Mouse (Mus musculus) ES-E14 (cell line): ENCODE measurements around the gene Mospd2.

ENCODE experiments used
- CHD2 ChIP-seq: IDR thresholded peaks from 2 replicates; pipeline ENCODE4 v1.6.1; 2014; ENCODE audit warnings: mild to moderate bottlenecking, low read depth, low read length, inconsistent platforms
- HCFC1 ChIP-seq: IDR thresholded peaks from 2 replicates; pipeline ENCODE4 v1.6.1; 2012; ENCODE audit warnings: low read length, inconsistent platforms, borderline replicate concordance; ENCODE audit not compliant: insufficient read depth
- MAFK ChIP-seq: IDR thresholded peaks from 2 replicates; pipeline ENCODE4 v1.6.1; 2014; ENCODE audit warnings: mild to moderate bottlenecking, low read depth, low read length, inconsistent platforms; ENCODE audit not compliant: insufficient read depth
- ZC3H11A ChIP-seq: IDR thresholded peaks from 2 replicates; pipeline ENCODE4 v1.6.1; 2012; ENCODE audit warnings: low read depth, mild to moderate bottlenecking, inconsistent platforms, low read length, borderline replicate concordance
- ZNF384 ChIP-seq: IDR thresholded peaks from 2 replicates; pipeline ENCODE4 v1.6.1; 2012; ENCODE audit warnings: low read depth, low read length, inconsistent platforms

GRCm38 (mm10) chrX:164899805-164900204 is 80.4 kb downstream of the Mospd2 start:
- TF ChIP-seq CHD2 (no peak), HCFC1 (no peak), ZC3H11A (no peak), ZNF384 (no peak), MAFK (no peak)
